Mouse (Mus musculus): Measurements from ENCODE around the gene Pxk. TPM values are rescaled to one million over a fixed set of nuclear protein-coding genes. Genes with fewer than 3 reads are reported as not detected.

The Pxk gene
- polyA plus RNA-seq, 1 experiment from 2014 or later: 66.0 TPM

- no peak for ATAC-seq (ENCODE audit: low FRiP score)
- no peak overlapping the region for H3K27ac ChIP-seq
- 84% methylated on average over 4 of the region's 4 CpGs for WGBS
Observed at GRCm38 (mm10) chr14:8180371-8181035, 82.5 kb downstream of the Pxk start.

GRCm38 (mm10) chr14:8183330-8183729 lies 85.3 kb downstream of the Pxk start:
- Histone ChIP-seq H3K27me3 (ENCODE audit: control insufficient read depth, insufficient read depth, low read length) (no peaks in the 10 kb centered on the region), H3K9ac (no peak overlapping the region), H3K36me3 (replicated peaks; ENCODE audit: control insufficient read depth, insufficient read depth) (no peaks in the 10 kb centered on the region), H3K9me3 (ENCODE audit: control insufficient read depth, low read length) (no peaks in the 10 kb centered on the region), H3K4me1 (replicated peaks; ENCODE audit: control insufficient read depth, insufficient read depth, low read length) (no peaks in the 10 kb centered on the region), H3K4me2 (replicated peaks) (no peak overlapping the region), H3K4me3 (replicated peaks; ENCODE audit: low read length) (no peak overlapping the region), H3K27ac (no peak overlapping the region)
- WGBS: 63% methylated on average over 3 of the region's 3 CpGs
- ATAC-seq (ENCODE audit: low FRiP score) (no peak), DNase-seq (ENCODE audit: low spot score) (no peak)

More at GRCm38 (mm10) chr14:8180371-8181035, 82.5 kb downstream of the Pxk start:
- Histone ChIP-seq H3K27me3 (ENCODE audit: control insufficient read depth, insufficient read depth, low read length) (no peaks in the 10 kb centered on the region), H3K4me3 (replicated peaks; ENCODE audit: low read length) (no peak overlapping the region), H3K4me2 (replicated peaks) (no peak overlapping the region), H3K9me3 (ENCODE audit: control insufficient read depth, low read length) (no peaks in the 10 kb centered on the region), H3K4me1 (replicated peaks; ENCODE audit: control insufficient read depth, insufficient read depth, low read length) (no peaks in the 10 kb centered on the region), H3K9ac (no peak overlapping the region), H3K36me3 (replicated peaks; ENCODE audit: control insufficient read depth, insufficient read depth) (no peaks in the 10 kb centered on the region)
- no peak for DNase-seq (ENCODE audit: low spot score)

GRCm38 (mm10) chr14:8186278-8187045 lies 88.5 kb downstream of the Pxk start:
- Histone ChIP-seq H3K9me3 (ENCODE audit: control insufficient read depth, low read length) (no peaks in the 10 kb centered on the region), H3K4me2 (replicated peaks) (no peak overlapping the region), H3K9ac (no peak overlapping the region), H3K4me3 (replicated peaks; ENCODE audit: low read length) (no peak overlapping the region), H3K36me3 (replicated peaks; ENCODE audit: control insufficient read depth, insufficient read depth) (no peaks in the 10 kb centered on the region), H3K27ac (no peak overlapping the region), H3K4me1 (replicated peaks; ENCODE audit: control insufficient read depth, insufficient read depth, low read length) (no peaks in the 10 kb centered on the region), H3K27me3 (ENCODE audit: control insufficient read depth, insufficient read depth, low read length) (no peaks in the 10 kb centered on the region)
- no peak for ATAC-seq (ENCODE audit: low FRiP score)
- 87% methylated on average over 6 of the region's 6 CpGs for WGBS
- DNase-seq (ENCODE audit: low spot score): no peak

- H3K27me3 ChIP-seq (ENCODE audit: control insufficient read depth, insufficient read depth, low read length): no peaks in the 10 kb centered on the region
- ATAC-seq (ENCODE audit: low FRiP score): no peak
- WGBS: 94% methylated on average over 3 of the region's 3 CpGs
Observed at GRCm38 (mm10) chr14:8190556-8190955, 92.5 kb downstream of the Pxk start.

GRCm38 (mm10) chr14:8191331-8191965 lies 93.4 kb downstream of the Pxk start:
- no peaks in the 10 kb centered on the region for H3K36me3 ChIP-seq (replicated peaks; ENCODE audit: control insufficient read depth, insufficient read depth)
- H3K4me2 ChIP-seq (replicated peaks): no peak overlapping the region
- no peak overlapping the region for H3K4me3 ChIP-seq (replicated peaks; ENCODE audit: low read length)
- WGBS: 81% methylated on average over 12 of the region's 12 CpGs
- no peak overlapping the region for H3K9ac ChIP-seq
- ATAC-seq (ENCODE audit: low FRiP score) (no peak), DNase-seq (ENCODE audit: low spot score) (no peak)
- H3K9me3 ChIP-seq (ENCODE audit: control insufficient read depth, low read length): no peaks in the 10 kb centered on the region
- H3K27me3 ChIP-seq (ENCODE audit: control insufficient read depth, insufficient read depth, low read length): no peaks in the 10 kb centered on the region
- no peaks in the 10 kb centered on the region for H3K4me1 ChIP-seq (replicated peaks; ENCODE audit: control insufficient read depth, insufficient read depth, low read length)
- no peak overlapping the region for H3K27ac ChIP-seq

More at GRCm38 (mm10) chr14:8190556-8190955, 92.5 kb downstream of the Pxk start:
- Histone ChIP-seq H3K27ac (no peak overlapping the region), H3K4me3 (replicated peaks; ENCODE audit: low read length) (no peak overlapping the region), H3K9me3 (ENCODE audit: control insufficient read depth, low read length) (no peaks in the 10 kb centered on the region), H3K4me1 (replicated peaks; ENCODE audit: control insufficient read depth, insufficient read depth, low read length) (no peaks in the 10 kb centered on the region), H3K9ac (no peak overlapping the region), H3K4me2 (replicated peaks) (no peak overlapping the region), H3K36me3 (replicated peaks; ENCODE audit: control insufficient read depth, insufficient read depth) (no peaks in the 10 kb centered on the region)
- no peak for DNase-seq (ENCODE audit: low spot score)

- DNase-seq (ENCODE audit: low spot score): no peak
- H3K36me3 ChIP-seq (replicated peaks; ENCODE audit: control insufficient read depth, insufficient read depth): no peaks in the 10 kb centered on the region
Observed at GRCm38 (mm10) chr14:8192727-8193126, 94.7 kb downstream of the Pxk start.

GRCm38 (mm10) chr14:8200769-8201168 lies 102.8 kb downstream of the Pxk start:
- no peak for DNase-seq (ENCODE audit: low spot score)
- no peaks in the 10 kb centered on the region for H3K36me3 ChIP-seq (replicated peaks; ENCODE audit: control insufficient read depth, insufficient read depth)
- ATAC-seq (ENCODE audit: low FRiP score): no peak
- no peaks in the 10 kb centered on the region for H3K4me1 ChIP-seq (replicated peaks; ENCODE audit: control insufficient read depth, insufficient read depth, low read length)
- H3K4me3 ChIP-seq (replicated peaks; ENCODE audit: low read length): no peak overlapping the region
- H3K27ac ChIP-seq: no peak overlapping the region
- no peak overlapping the region for H3K9ac ChIP-seq
- 76% methylated on average over 5 of the region's 5 CpGs for WGBS
- H3K9me3 ChIP-seq (ENCODE audit: control insufficient read depth, low read length): no peaks in the 10 kb centered on the region
- no peaks in the 10 kb centered on the region for H3K27me3 ChIP-seq (ENCODE audit: control insufficient read depth, insufficient read depth, low read length)
- no peak overlapping the region for H3K4me2 ChIP-seq (replicated peaks)

More at GRCm38 (mm10) chr14:8192727-8193126, 94.7 kb downstream of the Pxk start:
- H3K27ac ChIP-seq: no peak overlapping the region
- H3K4me2 ChIP-seq (replicated peaks): no peak overlapping the region
- no peaks in the 10 kb centered on the region for H3K9me3 ChIP-seq (ENCODE audit: control insufficient read depth, low read length)
- ATAC-seq (ENCODE audit: low FRiP score): no peak
- H3K4me1 ChIP-seq (replicated peaks; ENCODE audit: control insufficient read depth, insufficient read depth, low read length): no peaks in the 10 kb centered on the region
- no peak overlapping the region for H3K4me3 ChIP-seq (replicated peaks; ENCODE audit: low read length)
- H3K9ac ChIP-seq: no peak overlapping the region
- no peaks in the 10 kb centered on the region for H3K27me3 ChIP-seq (ENCODE audit: control insufficient read depth, insufficient read depth, low read length)
- WGBS: 88% methylated on average over 6 of the region's 6 CpGs

- WGBS: 90% methylated on average over 3 of the region's 3 CpGs
- ATAC-seq (ENCODE audit: low FRiP score): no peak
- no peak overlapping the region for H3K4me2 ChIP-seq (replicated peaks)
Observed at GRCm38 (mm10) chr14:8201715-8202114, 103.7 kb downstream of the Pxk start.

GRCm38 (mm10) chr14:8206179-8206910 lies 108.3 kb downstream of the Pxk start:
- Histone ChIP-seq H3K27me3 (ENCODE audit: control insufficient read depth, insufficient read depth, low read length) (no peaks in the 10 kb centered on the region), H3K4me1 (replicated peaks; ENCODE audit: control insufficient read depth, insufficient read depth, low read length) (no peaks in the 10 kb centered on the region), H3K9ac (no peak overlapping the region), H3K4me3 (replicated peaks; ENCODE audit: low read length) (no peak overlapping the region), H3K27ac (no peak overlapping the region), H3K9me3 (ENCODE audit: control insufficient read depth, low read length) (no peaks in the 10 kb centered on the region), H3K4me2 (replicated peaks) (no peak overlapping the region), H3K36me3 (replicated peaks; ENCODE audit: control insufficient read depth, insufficient read depth) (no peaks in the 10 kb centered on the region)
- DNase-seq (ENCODE audit: low spot score) (no peak), ATAC-seq (ENCODE audit: low FRiP score) (no peak)
- 58% methylated on average over 9 of the region's 9 CpGs for WGBS

More at GRCm38 (mm10) chr14:8201715-8202114, 103.7 kb downstream of the Pxk start:
- no peak for DNase-seq (ENCODE audit: low spot score)
- no peaks in the 10 kb centered on the region for H3K27me3 ChIP-seq (ENCODE audit: control insufficient read depth, insufficient read depth, low read length)
- H3K27ac ChIP-seq: no peak overlapping the region
- no peaks in the 10 kb centered on the region for H3K36me3 ChIP-seq (replicated peaks; ENCODE audit: control insufficient read depth, insufficient read depth)
- no peak overlapping the region for H3K9ac ChIP-seq
- no peak overlapping the region for H3K4me3 ChIP-seq (replicated peaks; ENCODE audit: low read length)
- no peaks in the 10 kb centered on the region for H3K4me1 ChIP-seq (replicated peaks; ENCODE audit: control insufficient read depth, insufficient read depth, low read length)
- H3K9me3 ChIP-seq (ENCODE audit: control insufficient read depth, low read length): no peaks in the 10 kb centered on the region
